Mouse (Mus musculus) MEL (cell line): ENCODE measurements around the gene Anks1. TPM values are rescaled to one million over a fixed set of nuclear protein-coding genes. Genes with fewer than 3 reads are reported as not detected.

Experiments
- DNase-seq: peaks from one replicate; pipeline ENCODE4 v3.0.0; 2011; ENCODE audit warnings: low read depth, low spot score
- H3K27ac ChIP-seq: 2 replicates; pipeline ENCODE4 v1.5.1; 2012; ENCODE audit warnings: low read depth, mild to moderate bottlenecking, control low read depth, low read length, moderate library complexity; ENCODE audit not compliant: control insufficient read depth
- H3K27me3 ChIP-seq, 2 experiments: fragments of 150-350 bp in 1 of 2; sonication (generic) in 1 of 2; 2 replicates each; pipeline ENCODE4 v1.6.1; 2012; ENCODE audit warnings: low read length in 2 of 2, mild to moderate bottlenecking in 2 of 2, improper control_type of control experiment in 1 of 2, moderate library complexity in 1 of 2; ENCODE audit not compliant: insufficient read depth in 2 of 2, control insufficient read depth in 1 of 2
- H3K36me3 ChIP-seq, 2 experiments: 2 replicates each; pipeline ENCODE4 v1.6.1; 2012 to 2014; ENCODE audit warnings: low read length in 2 of 2, improper control_type of control experiment in 1 of 2, inconsistent platforms in 1 of 2, mild to moderate bottlenecking in 1 of 2; ENCODE audit not compliant: insufficient read depth in 2 of 2, control insufficient read depth in 1 of 2
- H3K4me1 ChIP-seq, 2 experiments: fragments of 150-350 bp in 1 of 2; sonication (generic) in 1 of 2; 2 replicates each; pipeline ENCODE4 v1.6.1; 2012; ENCODE audit warnings: low read length in 2 of 2, improper control_type of control experiment in 1 of 2, mild to moderate bottlenecking in 1 of 2; ENCODE audit not compliant: insufficient read depth in 2 of 2, control insufficient read depth in 1 of 2
- H3K4me3 ChIP-seq, 2 experiments: fragments of 150-350 bp in 1 of 2; sonication (generic) in 1 of 2; 2 replicates each; pipeline ENCODE4 v1.5.1; 2012; ENCODE audit warnings: low read depth in 2 of 2, low read length in 2 of 2, mild to moderate bottlenecking in 2 of 2, moderate library complexity in 2 of 2, control low read depth in 1 of 2, improper control_type of control experiment in 1 of 2; ENCODE audit not compliant: control insufficient read depth in 1 of 2, insufficient read depth in 1 of 2
- H3K79me2 ChIP-seq: 2 replicates; pipeline ENCODE4 v1.6.1; 2012; ENCODE audit warnings: mild to moderate bottlenecking, low read length, moderate library complexity; ENCODE audit not compliant: control insufficient read depth, poor library complexity, insufficient read depth
- H3K9ac ChIP-seq: 2 replicates; pipeline ENCODE4 v1.6.1; 2012; ENCODE audit warnings: low read depth, mild to moderate bottlenecking, control low read depth, low read length, moderate library complexity; ENCODE audit not compliant: control insufficient read depth, poor library complexity, severe bottlenecking
- H3K9me3 ChIP-seq: fragments of 150-350 bp; sonication (generic); replicated peaks from 2 replicates; pipeline ENCODE4 v1.6.1; 2012; ENCODE audit warnings: mild to moderate bottlenecking, low read length, improper control_type of control experiment, moderate library complexity; ENCODE audit not compliant: insufficient read depth
- CHD1 ChIP-seq: IDR thresholded peaks from 2 replicates; pipeline ENCODE4 v1.6.1; 2012; ENCODE audit warnings: low read depth, mild to moderate bottlenecking, inconsistent platforms, low read length, improper control_type of control experiment
- CHD2 ChIP-seq: IDR thresholded peaks from 2 replicates; pipeline ENCODE4 v1.6.1; 2011; ENCODE audit warnings: low read length, improper control_type of control experiment
- E2F4 ChIP-seq: IDR thresholded peaks from 2 replicates; pipeline ENCODE4 v1.6.1; 2011; ENCODE audit warnings: low read depth, low read length, improper control_type of control experiment, borderline replicate concordance
- ELF1 ChIP-seq: IDR thresholded peaks from 2 replicates; pipeline ENCODE4 v1.6.1; 2014; ENCODE audit warnings: low read depth, mild to moderate bottlenecking, inconsistent platforms, low read length, improper control_type of control experiment, moderate library complexity
- EP300 ChIP-seq, 2 experiments: IDR thresholded peaks; 2 replicates each; pipeline ENCODE4 v1.6.1; 2011; ENCODE audit warnings: improper control_type of control experiment in 2 of 2, low read length in 2 of 2, low read depth in 1 of 2, mild to moderate bottlenecking in 1 of 2
- ETS1 ChIP-seq: IDR thresholded peaks from 2 replicates; pipeline ENCODE4 v1.6.1; 2012; ENCODE audit warnings: low read depth, mild to moderate bottlenecking, inconsistent platforms, low read length, improper control_type of control experiment, moderate library complexity
- GATA1 ChIP-seq: IDR thresholded peaks from 2 replicates; pipeline ENCODE4 v1.6.1; 2011; ENCODE audit warnings: low read depth, low read length, improper control_type of control experiment
- HCFC1 ChIP-seq: IDR thresholded peaks from 2 replicates; pipeline ENCODE4 v1.6.1; 2012; ENCODE audit warnings: low read depth, mild to moderate bottlenecking, inconsistent platforms, low read length, improper control_type of control experiment, moderate library complexity
- JUND ChIP-seq: IDR thresholded peaks from 2 replicates; pipeline ENCODE4 v1.6.1; 2011; ENCODE audit warnings: low read depth, mild to moderate bottlenecking, improper control_type of control experiment, low read length
- KAT2A ChIP-seq: conservative IDR thresholded peaks from 2 replicates; pipeline ENCODE4 v1.6.1; 2012; ENCODE audit warnings: low read depth, low read length, improper control_type of control experiment, inconsistent platforms
- MAX ChIP-seq: IDR thresholded peaks from 2 replicates; pipeline ENCODE4 v1.6.1; 2011; ENCODE audit warnings: low read length, improper control_type of control experiment
- MYB ChIP-seq: IDR thresholded peaks from 2 replicates; pipeline ENCODE4 v1.6.1; 2011; ENCODE audit warnings: mild to moderate bottlenecking, low read depth, low read length, improper control_type of control experiment
- MYC ChIP-seq: IDR thresholded peaks from 2 replicates; pipeline ENCODE4 v1.6.1; 2011; ENCODE audit warnings: low read depth, mild to moderate bottlenecking, low read length, improper control_type of control experiment, moderate library complexity
- POLR2A ChIP-seq, 2 experiments: IDR thresholded peaks; 2 replicates each; pipeline ENCODE4 v1.6.1; 2011 to 2012; ENCODE audit warnings: low read length in 2 of 2, mild to moderate bottlenecking in 2 of 2, control low read depth in 1 of 2, improper control_type of control experiment in 1 of 2, low read depth in 1 of 2, moderate library complexity in 1 of 2; ENCODE audit not compliant: control insufficient read depth in 1 of 2, insufficient read depth in 1 of 2, poor library complexity in 1 of 2
- POLR2AphosphoS2 ChIP-seq: IDR thresholded peaks from 2 replicates; pipeline ENCODE4 v1.6.1; 2011; ENCODE audit warnings: low read length, improper control_type of control experiment
- POLR2AphosphoS5 ChIP-seq: IDR thresholded peaks from 2 replicates; pipeline ENCODE4 v1.6.1; 2012; ENCODE audit warnings: low read depth, borderline replicate concordance, mild to moderate bottlenecking, inconsistent platforms, low read length, moderate library complexity, mixed read lengths
- RCOR1 ChIP-seq: IDR thresholded peaks from 2 replicates; pipeline ENCODE4 v1.6.1; 2012; ENCODE audit warnings: low read depth, mild to moderate bottlenecking, inconsistent platforms, low read length, improper control_type of control experiment
- SIN3A ChIP-seq: IDR thresholded peaks from 2 replicates; pipeline ENCODE4 v1.6.1; 2012; ENCODE audit warnings: low read length, improper control_type of control experiment, inconsistent platforms
- SMC3 ChIP-seq: IDR thresholded peaks from 2 replicates; pipeline ENCODE4 v1.6.1; 2011; ENCODE audit warnings: low read depth, low read length, improper control_type of control experiment
- TAL1 ChIP-seq: IDR thresholded peaks from 2 replicates; pipeline ENCODE4 v1.6.1; 2012; ENCODE audit warnings: mild to moderate bottlenecking, inconsistent platforms, low read length, moderate library complexity, mixed read lengths
- TBP ChIP-seq: IDR thresholded peaks from 2 replicates; pipeline ENCODE4 v1.8.0; 2011; ENCODE audit warnings: low read depth, low read length, improper control_type of control experiment
- TCF12 ChIP-seq: IDR thresholded peaks from 2 replicates; pipeline ENCODE4 v1.6.1; 2014; ENCODE audit warnings: low read depth, mild to moderate bottlenecking, inconsistent platforms, low read length, improper control_type of control experiment, moderate library complexity
- USF2 ChIP-seq, 2 experiments: IDR thresholded peaks; 2 replicates each; pipeline ENCODE4 v1.6.1; 2011 to 2012; ENCODE audit warnings: improper control_type of control experiment in 2 of 2, low read length in 2 of 2, borderline replicate concordance in 1 of 2, inconsistent platforms in 1 of 2, low read depth in 1 of 2, mild to moderate bottlenecking in 1 of 2; ENCODE audit not compliant: insufficient read depth in 1 of 2
- ZKSCAN1 ChIP-seq: IDR thresholded peaks from 2 replicates; pipeline ENCODE4 v1.6.1; 2012; ENCODE audit warnings: low read depth, mild to moderate bottlenecking, inconsistent platforms, low read length, improper control_type of control experiment, moderate library complexity
- ZMIZ1 ChIP-seq: IDR thresholded peaks from 2 replicates; pipeline ENCODE4 v1.6.1; 2012; ENCODE audit warnings: low read depth, mild to moderate bottlenecking, inconsistent platforms, low read length, improper control_type of control experiment, moderate library complexity
- ZNF384 ChIP-seq: IDR thresholded peaks from 2 replicates; pipeline ENCODE4 v1.6.1; 2012; ENCODE audit warnings: low read depth, mild to moderate bottlenecking, inconsistent platforms, low read length, improper control_type of control experiment
- polyA plus RNA-seq, 2 experiments: library from polyadenylated mRNA; stranded (reverse) in 1 of 2; unstranded in 1 of 2; fragments of >175 nt in 1 of 2; fragments of >200 nt in 1 of 2; gene quantifications; 2 replicates each; pipeline versions ENCODE4 v1.2.1 to v1.2.4; 2012; ENCODE audit warnings: low replicate concordance in 2 of 2, low read depth in 1 of 2; ENCODE audit not compliant: insufficient read length in 2 of 2, insufficient read depth in 1 of 2, missing spikeins in 1 of 2
- total RNA-seq: library from RNA; depleted of rRNA; stranded (reverse); fragments of 300-350 nt; gene quantifications from 2 replicates; pipeline ENCODE4 v1.2.3, GENCODE M21; 2012

Gene Anks1
- total and polyA plus RNA-seq, 3 experiments, result 11.9 to 15.9 TPM; not detected in 1

- peaks cover 0 to 11% of the 10 kb centered on the region in 2 experiments; a peak in 2 of 4 replicates for H3K4me1 ChIP-seq
- peaks cover 0 to 10% of the 10 kb centered on the region in 2 experiments; a peak in 2 of 4 replicates for H3K36me3 ChIP-seq
- peak overlapping the region; percentile 15 to 43 for H3K4me3 ChIP-seq
- no peaks in the 10 kb centered on the region for H3K27me3 ChIP-seq
- H3K27ac ChIP-seq, result peak overlapping the region; percentile 86
- peak; percentile 88 for DNase-seq
- H3K9me3 ChIP-seq, result no peaks in the 10 kb centered on the region
- peak overlapping the region; percentile 61 for H3K9ac ChIP-seq
- no peaks in the 10 kb centered on the region; the same call in 1 of the 2 replicates for H3K79me2 ChIP-seq
- TF ChIP-seq GATA1, result peak; percentile 58
- TF ChIP-seq HCFC1, result no peak
- no peak for TF ChIP-seq CHD1
- TF ChIP-seq USF2 (IDR thresholded peaks at IDR 0.05; ENCODE audit: borderline replicate concordance in 1 of 2, insufficient read depth in 1 of 2, low read depth in 1 of 2, low read length in 2 of 2), result no peak
- no peak for TF ChIP-seq POLR2AphosphoS5
- peak; percentile 71 for TF ChIP-seq TBP
- peak; percentile 63; the same call in 1 of the 2 replicates for TF ChIP-seq TCF12
- 0 out of 2 replicates have a peak, but pooled peaks have one; percentile 7 for TF ChIP-seq RCOR1
- TF ChIP-seq TAL1, result peak; percentile 25; the same call in 1 of the 2 replicates
- TF ChIP-seq E2F4, result no peak
- no peak for TF ChIP-seq SMC3
- no peak for TF ChIP-seq ZMIZ1
- peak; percentile 82 for TF ChIP-seq SIN3A
- TF ChIP-seq MAX, result no peak; the same call in 1 of the 2 replicates
- TF ChIP-seq POLR2AphosphoS2, result no peak
- peak in 1 of 2 experiments; percentile 65; a peak in 2 of 4 replicates for TF ChIP-seq POLR2A (IDR thresholded peaks at IDR 0.05; ENCODE audit: control insufficient read depth in 1 of 2, insufficient read depth in 1 of 2, low read depth in 1 of 2, low read length in 2 of 2, poor library complexity in 1 of 2)
- peak; percentile 72 for TF ChIP-seq ETS1
- TF ChIP-seq EP300 (IDR thresholded peaks at IDR 0.05; ENCODE audit: low read depth in 1 of 2, low read length in 2 of 2), result peak; percentile 80 to 81
- no peak for TF ChIP-seq ZKSCAN1
- TF ChIP-seq MYC, result peak; percentile 51; the same call in 1 of the 2 replicates
- TF ChIP-seq CHD2, result no peak
- TF ChIP-seq ELF1, result no peak
- TF ChIP-seq MYB, result peak; percentile 83
- no peak for TF ChIP-seq KAT2A
- TF ChIP-seq JUND, result no peak
- TF ChIP-seq ZNF384, result peak; percentile 38; the same call in 1 of the 2 replicates
These were observed 154.1 kb downstream of the Anks1 start for GRCm38 (mm10) chr17:28063163-28063562.
